Mouse (Mus musculus) embryonic fibroblast, embryonic 13.5 days (primary cell): ENCODE data around the gene Myh3. TPM values are rescaled to one million over a fixed set of nuclear protein-coding genes. Genes with fewer than 3 reads are reported as not detected.

Source experiments
- H3K27ac ChIP-seq: 2 replicates; pipeline ENCODE4 v1.5.1; 2012; ENCODE audit warnings: low read length, control low read depth, inconsistent platforms; ENCODE audit not compliant: insufficient read depth
- H3K4me1 ChIP-seq: 2 replicates; pipeline ENCODE4 v1.6.1; 2011; ENCODE audit warnings: low read length; ENCODE audit not compliant: control insufficient read depth, insufficient read depth
- H3K4me3 ChIP-seq: 2 replicates; pipeline ENCODE4 v1.5.1; 2011; ENCODE audit warnings: mild to moderate bottlenecking, control low read depth, low read length; ENCODE audit not compliant: insufficient read depth
- CTCF ChIP-seq: IDR thresholded peaks from 2 replicates; pipeline ENCODE4 v1.5.1; 2011; ENCODE audit warnings: mild to moderate bottlenecking, control low read depth, low read length, moderate library complexity, borderline replicate concordance; ENCODE audit not compliant: insufficient read depth
- POLR2A ChIP-seq: IDR thresholded peaks from 2 replicates; pipeline ENCODE4 v1.6.1; 2011; ENCODE audit warnings: low read depth, mild to moderate bottlenecking, control low read depth, low read length, moderate library complexity
- polyA plus RNA-seq: library from polyadenylated mRNA; stranded (reverse); fragments of >200 nt; gene quantifications from 2 replicates; pipeline ENCODE4 v1.2.4, GENCODE M21; 2011; ENCODE audit warnings: low read depth; ENCODE audit not compliant: missing spikeins, insufficient read length

The Myh3 gene
- polyA plus RNA-seq, 1 experiment, result not detected

GRCm38 (mm10) chr11:67114261-67114660 lies 36.2 kb downstream of the Myh3 start:
- TF ChIP-seq POLR2A (no peak), CTCF (no peak)

DNA sequence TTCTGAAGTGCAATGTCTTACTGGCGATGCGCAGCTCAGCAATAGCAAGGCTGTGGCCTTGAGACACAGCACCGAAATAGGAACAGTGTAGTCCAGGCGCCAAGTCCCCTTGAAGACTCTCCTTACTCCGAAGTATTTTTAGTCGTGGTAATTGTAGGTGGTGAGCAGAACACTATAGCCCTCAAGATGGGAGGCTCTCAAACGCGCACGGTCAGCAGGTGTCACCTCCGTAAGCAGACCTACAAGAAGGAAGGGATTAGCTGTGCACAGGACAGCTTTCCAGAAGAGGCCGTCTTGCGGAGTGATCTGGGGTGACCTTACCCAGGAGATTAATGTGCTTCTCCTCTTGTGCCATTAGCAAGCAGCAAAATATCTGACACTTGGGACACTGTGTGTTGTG lies 36.8 kb downstream of the Myh3 start:
- no peak for TF ChIP-seq POLR2A
- TF ChIP-seq CTCF, result no peak
- Histone ChIP-seq H3K4me3 (no peak overlapping the region), H3K4me1 (no peaks in the 10 kb centered on the region), H3K27ac (no peak overlapping the region)

More at GRCm38 (mm10) chr11:67114261-67114660, 36.2 kb downstream of the Myh3 start:
- Histone ChIP-seq H3K27ac (no peak overlapping the region), H3K4me1 (no peaks in the 10 kb centered on the region), H3K4me3 (no peak overlapping the region)

GRCm38 (mm10) chr11:67116725-67117124 lies 38.6 kb downstream of the Myh3 start:
- Histone ChIP-seq H3K4me1 (no peaks in the 10 kb centered on the region), H3K4me3 (no peak overlapping the region), H3K27ac (no peak overlapping the region)
- TF ChIP-seq CTCF, result no peak
- no peak for TF ChIP-seq POLR2A

GRCm38 (mm10) chr11:67119539-67120070 lies 41.5 kb downstream of the Myh3 start:
- Histone ChIP-seq H3K4me3 (no peak overlapping the region), H3K27ac (no peak overlapping the region), H3K4me1 (no peaks in the 10 kb centered on the region)
- TF ChIP-seq CTCF (no peak), POLR2A (no peak)

GRCm38 (mm10) chr11:67120697-67121294 lies 42.7 kb downstream of the Myh3 start:
- no peak for TF ChIP-seq CTCF
- TF ChIP-seq POLR2A, result no peak
- no peak overlapping the region for H3K27ac ChIP-seq
- no peak overlapping the region for H3K4me3 ChIP-seq

DNA sequence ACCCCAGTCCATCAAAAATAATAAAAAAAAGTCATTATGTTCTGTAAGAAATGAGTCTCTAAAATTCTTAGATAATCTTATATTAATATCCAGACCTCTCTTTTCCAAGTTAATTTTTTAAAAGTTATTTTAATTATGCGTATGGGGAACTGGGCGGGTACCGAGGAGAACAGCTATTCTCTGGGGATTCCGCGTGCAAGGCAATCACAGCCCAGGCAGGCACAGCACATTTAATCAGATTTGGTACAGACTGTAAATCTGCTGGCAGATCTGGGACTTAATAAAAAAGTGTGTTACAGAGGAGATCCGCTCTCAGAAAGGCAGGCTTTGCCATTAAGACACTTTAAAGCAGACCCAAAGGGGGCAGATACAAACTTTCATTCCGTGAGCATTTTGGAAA lies 46.8 kb downstream of the Myh3 start:
- Histone ChIP-seq H3K4me3 (no peak overlapping the region), H3K27ac (no peak overlapping the region), H3K4me1 (no peaks in the 10 kb centered on the region)
- TF ChIP-seq CTCF (no peak), POLR2A (no peak)

More at GRCm38 (mm10) chr11:67120697-67121294, 42.7 kb downstream of the Myh3 start:
- no peaks in the 10 kb centered on the region for H3K4me1 ChIP-seq

DNA sequence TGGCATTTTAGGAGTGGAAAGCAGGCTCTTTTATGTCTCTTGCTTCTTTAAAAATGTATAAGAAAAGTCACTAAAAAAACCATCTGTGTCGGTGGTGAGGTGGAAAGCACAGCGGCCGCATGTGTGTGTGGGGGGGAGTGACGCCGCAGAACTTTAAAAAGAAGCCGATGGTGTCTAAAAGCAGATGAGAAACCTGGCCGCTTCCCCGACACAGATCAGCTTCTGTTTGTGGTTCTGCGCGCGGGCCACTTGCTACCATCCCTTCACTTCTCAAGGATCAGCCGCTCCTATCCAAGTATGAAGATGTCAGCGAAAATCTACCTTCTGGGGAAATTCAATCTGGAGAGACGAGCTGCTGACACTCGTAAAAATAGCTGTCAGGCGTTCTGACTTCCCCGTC lies 47.3 kb downstream of the Myh3 start:
- Histone ChIP-seq H3K4me3 (no peak overlapping the region), H3K4me1 (no peaks in the 10 kb centered on the region), H3K27ac (no peak overlapping the region)
- TF ChIP-seq POLR2A (no peak), CTCF (no peak)

DNA sequence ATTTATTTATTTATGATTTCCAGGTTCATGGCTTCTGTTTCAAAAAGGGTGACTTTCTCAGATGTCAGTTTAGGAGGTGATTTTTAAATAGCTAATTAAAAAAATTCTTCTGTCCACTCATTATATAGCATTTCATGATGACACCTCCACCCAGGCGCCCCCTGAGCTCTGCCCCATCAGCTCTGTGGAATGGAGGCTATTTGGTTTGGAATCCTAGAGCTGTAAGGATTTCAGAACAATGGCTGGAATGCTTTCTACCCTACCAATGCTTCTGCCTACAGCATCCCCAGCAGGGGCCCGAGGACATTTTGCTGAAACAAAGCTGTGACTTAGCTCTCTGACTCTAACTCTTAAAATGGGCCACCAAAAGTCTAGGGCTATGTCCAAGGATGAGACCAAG lies 55.4 kb downstream of the Myh3 start:
- Histone ChIP-seq H3K27ac (no peak overlapping the region), H3K4me1 (no peaks in the 10 kb centered on the region), H3K4me3 (no peak overlapping the region)
- TF ChIP-seq CTCF, result no peak
- TF ChIP-seq POLR2A, result no peak

GRCm38 (mm10) chr11:67134654-67135053 lies 56.6 kb downstream of the Myh3 start:
- Histone ChIP-seq H3K4me3 (no peak overlapping the region), H3K27ac (no peak overlapping the region), H3K4me1 (no peaks in the 10 kb centered on the region)
- TF ChIP-seq CTCF, result no peak
- TF ChIP-seq POLR2A, result no peak

GRCm38 (mm10) chr11:67135532-67135931 lies 57.4 kb downstream of the Myh3 start:
- Histone ChIP-seq H3K4me3 (no peak overlapping the region), H3K4me1 (no peaks in the 10 kb centered on the region), H3K27ac (no peak overlapping the region)
- TF ChIP-seq CTCF, result no peak
- no peak for TF ChIP-seq POLR2A
